ENCODE assay signal across 37 mouse cellular contexts in the genomic region with DNA sequence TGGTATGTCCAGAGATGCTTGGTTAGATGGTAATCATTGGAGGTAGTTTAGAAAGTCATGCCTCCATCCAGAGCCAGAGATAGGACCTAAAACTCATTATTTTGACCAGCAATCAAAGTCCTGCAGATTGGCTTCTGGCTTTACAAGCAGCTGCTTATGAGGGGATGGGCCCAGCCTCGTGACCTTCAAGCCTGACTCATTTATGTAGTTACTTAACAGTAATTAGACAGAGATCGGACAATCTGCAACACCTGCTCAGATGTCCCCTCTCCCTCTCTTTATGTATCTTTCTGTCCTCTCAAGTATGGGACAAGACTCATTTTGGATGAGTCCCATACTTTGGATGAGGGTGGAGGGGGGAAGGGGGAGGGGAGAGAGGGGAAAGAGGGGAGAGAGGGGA. TPM values are rescaled to one million over a fixed set of nuclear protein-coding genes. Genes with fewer than 3 reads are reported as not detected.
"Had no signal": no experiment of that assay in that cellular context is flagged by ENCODE, and none has a peak within 500 bp of the region (broad histone marks: within the 10 kb centered on the region; RNA-seq: fewer than 3 reads in every experiment).

No protein-coding gene starts in this region.

- DNase-seq: heart, postnatal 10 days; heart, postnatal 14 days; heart, postnatal 36 days; heart, postnatal 4 days; kidney, adult 11 months; kidney, adult 18-20 months; kidney, adult 2 months; kidney, adult 8-10 months; kidney, adult 9 months; kidney, postnatal 10 days; kidney, postnatal 14 days; kidney, postnatal 25 days; kidney, postnatal 36 days; kidney, postnatal 4 days; layer of hippocampus, adult 9-11 months; layer of hippocampus, postnatal 36 days had no signal

- H3K4me2 ChIP-seq: heart, embryonic 11.5 days; heart, embryonic 12.5 days; heart, embryonic 13.5 days; heart, embryonic 15.5 days; hindbrain, embryonic 12.5 days; hindbrain, embryonic 13.5 days; hindbrain, embryonic 14.5 days; hindbrain, embryonic 15.5 days; intestine, embryonic 15.5 days; kidney, embryonic 15.5 days had no signal

- H3K36me3 ChIP-seq: heart, embryonic 10.5 days; heart, embryonic 12.5 days; heart, embryonic 13.5 days; heart, embryonic 15.5 days; hindbrain, embryonic 10.5 days; hindbrain, embryonic 12.5 days; hindbrain, embryonic 13.5 days; hindbrain, embryonic 15.5 days; intestine, embryonic 15.5 days; kidney, embryonic 15.5 days had no signal

- H3K9me3 ChIP-seq: heart, embryonic 10.5 days; heart, embryonic 12.5 days; heart, embryonic 13.5 days; heart, embryonic 15.5 days; hindbrain, embryonic 10.5 days; hindbrain, embryonic 12.5 days; hindbrain, embryonic 13.5 days; hindbrain, embryonic 15.5 days; intestine, embryonic 15.5 days; kidney, embryonic 15.5 days had no signal

- H3K4me1 ChIP-seq: hindbrain, embryonic 12.5 days; hindbrain, embryonic 13.5 days; hindbrain, embryonic 15.5 days; intestine, embryonic 15.5 days had no signal

- ATAC-seq: hindbrain, embryonic 16.5 days; hindbrain, postnatal 0 days; inflammation-experienced regulatory T-cells, adult 6 months; intestine, embryonic 15.5 days; intestine, embryonic 16.5 days; intestine, postnatal 0 days had no signal

- H3K27ac ChIP-seq: heart, embryonic 10.5 days; heart, embryonic 13.5 days; heart, embryonic 15.5 days; hindbrain, embryonic 10.5 days; hindbrain, embryonic 12.5 days; hindbrain, embryonic 13.5 days; hindbrain, embryonic 14.5 days; hindbrain, embryonic 15.5 days; hindbrain, postnatal 0 days; intestine, embryonic 15.5 days; kidney, embryonic 15.5 days; kidney, postnatal 0 days; layer of hippocampus, adult 2 months; left cerebral cortex, adult 2 months had no signal

- H3K4me3 ChIP-seq: heart, embryonic 10.5 days; heart, embryonic 12.5 days; heart, embryonic 13.5 days; heart, embryonic 15.5 days; hindbrain, embryonic 10.5 days; hindbrain, embryonic 12.5 days; hindbrain, embryonic 13.5 days; hindbrain, embryonic 15.5 days; intestine, embryonic 15.5 days; kidney, embryonic 15.5 days; layer of hippocampus, adult 2 months; left cerebral cortex, adult 2 months had no signal

- H3K9ac ChIP-seq: heart, embryonic 12.5 days; heart, embryonic 13.5 days; heart, embryonic 15.5 days; hindbrain, embryonic 12.5 days; hindbrain, embryonic 13.5 days; hindbrain, embryonic 14.5 days; hindbrain, embryonic 15.5 days; intestine, embryonic 15.5 days; kidney, embryonic 15.5 days had no signal

- H3K27me3 ChIP-seq: heart, embryonic 12.5 days; heart, embryonic 13.5 days; heart, embryonic 15.5 days; hindbrain, embryonic 12.5 days; hindbrain, embryonic 15.5 days; intestine, embryonic 15.5 days; kidney, embryonic 15.5 days had no signal

RNA-seq across cellular contexts. Expression of a gene that starts 12.0 kb away (rescaled TPM):
- total RNA-seq: hindbrain, postnatal 0 days; layer of hippocampus, postnatal 14 days had no signal
